Comparison of ENCODE assay signal across 20 mouse cellular contexts in the genomic region with DNA sequence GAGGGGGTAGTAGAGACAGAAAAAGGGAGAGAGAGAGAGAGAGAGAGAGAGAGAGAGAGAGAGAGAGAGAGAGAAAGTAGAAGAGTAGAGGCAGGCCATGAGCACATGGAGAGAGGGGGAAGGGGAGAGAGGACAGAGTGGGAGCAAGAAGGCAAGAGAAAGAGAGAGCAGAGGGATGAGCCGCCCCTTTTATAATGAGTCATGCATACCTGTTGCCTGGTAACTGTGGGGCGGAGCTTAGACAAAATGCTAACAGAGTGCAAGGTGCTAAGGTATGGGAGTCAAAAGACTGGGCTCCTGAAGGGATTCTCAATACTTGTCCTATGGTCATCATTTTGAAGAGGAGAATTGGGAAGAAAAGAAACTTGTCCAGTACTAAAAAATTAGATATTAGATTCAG.
DNase-seq lines count a peak whose midpoint lies in the region; ATAC-seq and TF ChIP-seq lines count a peak whose summit lies in the region.
"Had no signal": no experiment of that assay in that cellular context is flagged by ENCODE, and none has a peak within 500 bp of the region (broad histone marks: within the 10 kb centered on the region; RNA-seq: fewer than 3 reads in every experiment).

No protein-coding gene starts in this region.

- H3K4me3 ChIP-seq in embryonic facial prominence, embryonic 13.5 days, result no peak overlapping the region
- H3K4me3 ChIP-seq in embryonic facial prominence, embryonic 10.5 days, result no peak overlapping the region
- H3K4me3 ChIP-seq in lung, embryonic 14.5 days (ENCODE audit: low read depth, low read length), result no peak overlapping the region
- no peak overlapping the region for H3K4me3 ChIP-seq in hindbrain, embryonic 16.5 days (ENCODE audit: low read length)
- H3K4me3 ChIP-seq: embryonic facial prominence, embryonic 12.5 days; forebrain, embryonic 13.5 days; heart, embryonic 13.5 days; hindbrain, embryonic 13.5 days had no signal

- H3K27ac ChIP-seq in embryonic facial prominence, embryonic 13.5 days, result no peak overlapping the region
- H3K27ac ChIP-seq in embryonic facial prominence, embryonic 10.5 days (replicated peaks), result no peak overlapping the region
- H3K27ac ChIP-seq in lung, embryonic 14.5 days (ENCODE audit: low read depth), result no peak overlapping the region
- H3K27ac ChIP-seq in hindbrain, embryonic 16.5 days (ENCODE audit: low read depth, low read length), result no peak overlapping the region
- H3K27ac ChIP-seq: embryonic facial prominence, embryonic 12.5 days; forebrain, embryonic 13.5 days; heart, embryonic 13.5 days; hindbrain, embryonic 13.5 days had no signal

- no peaks in the 10 kb centered on the region for H3K9me3 ChIP-seq in embryonic facial prominence, embryonic 13.5 days
- no peaks in the 10 kb centered on the region for H3K9me3 ChIP-seq in embryonic facial prominence, embryonic 10.5 days
- H3K9me3 ChIP-seq in lung, embryonic 14.5 days (ENCODE audit: low read depth, low read length), result no peaks in the 10 kb centered on the region
- no peaks in the 10 kb centered on the region for H3K9me3 ChIP-seq in hindbrain, embryonic 16.5 days (ENCODE audit: control insufficient read depth, low read length)
- H3K9me3 ChIP-seq: embryonic facial prominence, embryonic 12.5 days; forebrain, embryonic 13.5 days; heart, embryonic 13.5 days; hindbrain, embryonic 13.5 days had no signal

- H3K4me2 ChIP-seq in embryonic facial prominence, embryonic 13.5 days, result no peak overlapping the region
- no peak overlapping the region for H3K4me2 ChIP-seq in lung, embryonic 14.5 days
- H3K4me2 ChIP-seq in hindbrain, embryonic 16.5 days (ENCODE audit: low read length), result no peak overlapping the region
- H3K4me2 ChIP-seq: embryonic facial prominence, embryonic 12.5 days; forebrain, embryonic 13.5 days; heart, embryonic 13.5 days; hindbrain, embryonic 13.5 days had no signal

- 67% methylated on average over 2 of the region's 2 CpGs for WGBS in embryonic facial prominence, embryonic 13.5 days
- 63% methylated on average over 2 of the region's 2 CpGs for WGBS in embryonic facial prominence, embryonic 10.5 days
- 50% methylated on average over 2 of the region's 2 CpGs for WGBS in lung, embryonic 14.5 days
- WGBS in hindbrain, embryonic 16.5 days, result 55% methylated on average over 2 of the region's 2 CpGs

- no peaks in the 10 kb centered on the region for H3K27me3 ChIP-seq in embryonic facial prominence, embryonic 13.5 days
- H3K27me3 ChIP-seq in embryonic facial prominence, embryonic 10.5 days (replicated peaks; ENCODE audit: low read depth, poor library complexity, severe bottlenecking), result no peaks in the 10 kb centered on the region
- no peaks in the 10 kb centered on the region for H3K27me3 ChIP-seq in lung, embryonic 14.5 days (ENCODE audit: insufficient read depth, low read length)
- H3K27me3 ChIP-seq in hindbrain, embryonic 16.5 days (replicated peaks; ENCODE audit: control insufficient read depth, insufficient read depth, low read length), result no peaks in the 10 kb centered on the region
- H3K27me3 ChIP-seq: embryonic facial prominence, embryonic 12.5 days; forebrain, embryonic 13.5 days; heart, embryonic 13.5 days; hindbrain, embryonic 13.5 days had no signal

- no peak overlapping the region for H3K9ac ChIP-seq in embryonic facial prominence, embryonic 13.5 days
- no peak overlapping the region for H3K9ac ChIP-seq in lung, embryonic 14.5 days
- H3K9ac ChIP-seq in hindbrain, embryonic 16.5 days (ENCODE audit: low read depth, low read length), result no peak overlapping the region
- H3K9ac ChIP-seq: embryonic facial prominence, embryonic 12.5 days; forebrain, embryonic 13.5 days; forebrain, postnatal 0 days; heart, embryonic 13.5 days; hindbrain, embryonic 13.5 days had no signal

- TF ChIP-seq CTCF in lung, embryonic 14.5 days (IDR thresholded peaks at IDR 0.05; ENCODE audit: low read depth), result no peak

- 0 out of 2 replicates have a peak, but pooled peaks have one; percentile 5 for ATAC-seq in embryonic facial prominence, embryonic 13.5 days (ENCODE audit: insufficient number of reproducible peaks, insufficient read depth, low FRiP score, low TSS enrichment, low read depth)
- 0 out of 2 replicates have a peak, but pooled peaks have one; percentile 52 for ATAC-seq in lung, embryonic 14.5 days (ENCODE audit: insufficient read depth)
- no peak for ATAC-seq in hindbrain, embryonic 16.5 days
- ATAC-seq: forebrain, embryonic 13.5 days; forebrain, postnatal 0 days; Patski had no signal

- no peaks in the 10 kb centered on the region for H3K36me3 ChIP-seq in embryonic facial prominence, embryonic 13.5 days
- no peaks in the 10 kb centered on the region for H3K36me3 ChIP-seq in embryonic facial prominence, embryonic 10.5 days (replicated peaks)
- H3K36me3 ChIP-seq in lung, embryonic 14.5 days (ENCODE audit: insufficient read depth), result no peaks in the 10 kb centered on the region
- H3K36me3 ChIP-seq in hindbrain, embryonic 16.5 days (ENCODE audit: control insufficient read depth, insufficient read depth, low read length), result no peaks in the 10 kb centered on the region
- H3K36me3 ChIP-seq: embryonic facial prominence, embryonic 12.5 days; heart, embryonic 13.5 days; hindbrain, embryonic 13.5 days had no signal

- DNase-seq in embryonic facial prominence, embryonic 10.5 days (ENCODE audit: low spot score), result no peak
- DNase-seq in lung, embryonic 14.5 days, result no peak
- no peak for DNase-seq in lung, adult 18-20 months
- peak; percentile 5 for DNase-seq in ES-CJ7 (ENCODE audit: low read depth, low spot score)
- DNase-seq in brain, adult 2 months (ENCODE audit: low read depth, low spot score), result peak; percentile 4
- DNase-seq in embryo, embryonic 10.5 days (ENCODE audit: low spot score), result no peak
- DNase-seq: cerebellum, adult 2 months; cerebellum, postnatal 10 days; embryo, embryonic 11 days; forebrain, postnatal 0 days; gastrocnemius, postnatal 25 days; heart, postnatal 36 days; kidney, adult 11 months had no signal

- H3K4me1 ChIP-seq in embryonic facial prominence, embryonic 13.5 days, result peaks cover 10% of the 10 kb centered on the region
- peaks cover 9% of the 10 kb centered on the region; the same call in 1 of the 2 replicates for H3K4me1 ChIP-seq in embryonic facial prominence, embryonic 10.5 days
- H3K4me1 ChIP-seq in lung, embryonic 14.5 days (ENCODE audit: insufficient read depth), result no peaks in the 10 kb centered on the region
- H3K4me1 ChIP-seq in hindbrain, embryonic 16.5 days (ENCODE audit: control insufficient read depth, insufficient read depth, low read depth, low read length), result no peaks in the 10 kb centered on the region
- H3K4me1 ChIP-seq: embryonic facial prominence, embryonic 12.5 days; forebrain, embryonic 13.5 days; hindbrain, embryonic 13.5 days had no signal

Comparison
In these comparisons a context has a peak if more than half of its experiments do, and no peak if none do; other contexts are left out.
1. DNase-seq: peak in ES-CJ7 (single experiment) and brain, adult 2 months (single experiment); none in embryonic facial prominence, embryonic 10.5 days (single experiment), lung, embryonic 14.5 days (single experiment), lung, adult 18-20 months (0 of 2) and embryo, embryonic 10.5 days (single experiment).